Mouse (Mus musculus) limb, embryonic 15.5 days (tissue): Measurements from ENCODE around the gene AC109138.7. TPM values are rescaled to one million over a fixed set of nuclear protein-coding genes. Genes with fewer than 3 reads are reported as not detected.

Experiments used
- ATAC-seq: fragments of 200-750 bp; cut with Nextera tagmentation; 2 replicates; pipeline ENCODE4 v1.8.0; 2017; ENCODE audit warnings: low read depth, moderate TSS enrichment; ENCODE audit not compliant: insufficient number of reproducible peaks, low FRiP score, low TSS enrichment
- H3K27ac ChIP-seq: fragments of 300-500 bp; sonication (generic); 2 replicates; pipeline ENCODE4 v1.5.1; 2015; ENCODE audit warnings: moderate library complexity, mild to moderate bottlenecking, inconsistent platforms
- H3K27me3 ChIP-seq: fragments of 300-500 bp; sonication (generic); 2 replicates; pipeline ENCODE4 v1.6.1; 2015; ENCODE audit warnings: inconsistent platforms
- H3K36me3 ChIP-seq: fragments of 300-500 bp; sonication (generic); 2 replicates; pipeline ENCODE4 v1.6.1; 2015; ENCODE audit warnings: inconsistent platforms
- H3K4me1 ChIP-seq: fragments of 300-500 bp; sonication (generic); 2 replicates; pipeline ENCODE4 v1.6.1; 2015; ENCODE audit warnings: inconsistent platforms
- H3K4me2 ChIP-seq: fragments of 300-500 bp; sonication (generic); 2 replicates; pipeline ENCODE4 v1.6.1; 2015; ENCODE audit warnings: mild to moderate bottlenecking, inconsistent platforms
- H3K4me3 ChIP-seq: fragments of 300-500 bp; sonication (generic); 2 replicates; pipeline ENCODE4 v1.5.1; 2015; ENCODE audit warnings: mild to moderate bottlenecking, inconsistent platforms
- H3K9ac ChIP-seq: fragments of 300-500 bp; sonication (generic); 2 replicates; pipeline ENCODE4 v1.6.1; 2015; ENCODE audit warnings: inconsistent platforms
- H3K9me3 ChIP-seq: fragments of 300-500 bp; sonication (generic); 2 replicates; pipeline ENCODE4 v1.6.1; 2016; ENCODE audit warnings: inconsistent platforms
- WGBS: fragments of 180-500 bp; shearing (Covaris S2); methylation state at CpG from one replicate; pipeline ENCODE4 v1.1.7; 2015; 5-methylcytosine and 5-hydroxymethylcytosine counted together
- polyA plus RNA-seq: library from polyadenylated mRNA; unstranded; fragments of >200 nt; fragmentation: Nextera tagmentation; extraction: Ambion mirVana; gene quantifications from 2 replicates; pipeline ENCODE4 v1.2.1, GENCODE M21; 2015

Gene AC109138.7
- polyA plus RNA-seq, 1 experiment from 2014 or later, result not detected

DNA sequence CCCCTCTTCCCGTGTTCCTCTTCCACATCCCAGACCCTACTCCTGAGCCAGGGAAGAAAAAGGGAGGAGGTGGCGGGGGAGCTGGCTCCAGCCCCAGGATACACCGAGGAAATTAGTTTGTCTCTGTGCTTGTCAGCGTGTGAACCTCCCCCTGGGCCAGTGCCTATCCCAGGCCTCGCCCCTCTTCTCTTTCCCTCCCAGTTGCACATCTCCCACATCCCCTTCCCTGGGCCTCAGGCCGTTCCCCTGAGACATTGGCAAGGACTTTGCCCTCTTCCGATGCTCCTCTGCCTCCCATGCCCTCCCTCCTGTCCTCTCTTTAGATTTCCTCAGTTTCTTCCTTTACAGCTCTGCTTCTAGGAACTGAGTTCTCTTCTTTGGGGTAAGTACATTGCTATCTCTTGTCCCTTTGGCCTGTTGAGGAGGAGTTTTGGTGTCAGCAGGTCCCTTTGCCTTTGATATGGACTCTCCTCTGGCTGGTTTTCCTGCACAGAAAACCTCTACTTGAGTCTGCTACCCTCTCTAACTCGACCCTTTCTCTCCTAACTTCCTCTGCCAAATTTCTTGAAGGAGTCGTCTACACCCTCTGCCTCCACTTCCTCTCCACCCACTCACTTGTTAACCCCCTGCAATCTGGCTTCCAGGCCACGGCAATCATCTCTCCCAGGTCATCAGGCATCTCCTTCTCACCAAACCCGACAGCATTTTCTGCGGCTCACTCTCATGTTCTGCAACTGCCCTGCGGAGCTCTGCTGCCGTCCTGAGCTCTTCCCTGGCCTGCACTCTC, 7.0 kb downstream of the AC109138.7 start:
- peaks cover 15% of the 10 kb centered on the region for H3K36me3 ChIP-seq
- H3K4me3 ChIP-seq, result no peak overlapping the region; the same call in 1 of the 2 replicates
- no peak for ATAC-seq
- H3K4me2 ChIP-seq, result 0 out of 2 replicates have a peak overlapping the region, but pooled peaks have one; percentile 7
- H3K9ac ChIP-seq, result 0 out of 2 replicates have a peak overlapping the region, but pooled peaks have one; percentile 1
- peaks cover 57% of the 10 kb centered on the region for H3K4me1 ChIP-seq
- H3K27me3 ChIP-seq, result no peaks in the 10 kb centered on the region
- 27% methylated on average over 14 of the region's 14 CpGs for WGBS
- H3K27ac ChIP-seq, result peak overlapping the region; percentile 69
- H3K9me3 ChIP-seq, result no peaks in the 10 kb centered on the region

DNA sequence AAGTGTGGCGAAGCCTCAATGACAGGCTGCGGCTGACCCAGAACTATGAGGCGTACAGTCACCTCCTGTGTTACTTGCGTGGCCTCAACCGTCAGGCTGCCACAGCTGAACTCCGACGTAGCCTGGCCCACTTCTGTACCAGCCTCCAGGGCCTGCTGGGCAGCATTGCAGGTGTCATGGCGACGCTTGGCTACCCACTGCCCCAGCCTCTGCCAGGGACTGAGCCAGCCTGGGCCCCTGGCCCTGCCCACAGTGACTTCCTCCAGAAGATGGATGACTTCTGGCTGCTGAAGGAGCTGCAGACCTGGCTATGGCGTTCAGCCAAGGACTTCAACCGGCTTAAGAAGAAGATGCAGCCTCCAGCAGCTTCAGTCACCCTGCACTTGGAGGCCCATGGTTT, 8.0 kb downstream of the AC109138.7 start:
- no peak for ATAC-seq
- no peak overlapping the region for H3K9ac ChIP-seq
- peaks cover 47% of the 10 kb centered on the region for H3K4me1 ChIP-seq
- H3K36me3 ChIP-seq, result peaks cover 15% of the 10 kb centered on the region
- no peaks in the 10 kb centered on the region for H3K27me3 ChIP-seq
- no peak overlapping the region for H3K4me2 ChIP-seq
- no peaks in the 10 kb centered on the region for H3K9me3 ChIP-seq
- 77% methylated on average over 11 of the region's 11 CpGs for WGBS
- no peak overlapping the region for H3K27ac ChIP-seq
- H3K4me3 ChIP-seq, result no peak overlapping the region

- peaks cover 12% of the 10 kb centered on the region for H3K36me3 ChIP-seq
- no peak overlapping the region for H3K27ac ChIP-seq
- no peak overlapping the region for H3K4me3 ChIP-seq
- H3K9ac ChIP-seq, result no peak overlapping the region
- no peak overlapping the region for H3K4me2 ChIP-seq
- ATAC-seq, result no peak
- H3K4me1 ChIP-seq, result peaks cover 13% of the 10 kb centered on the region
- H3K9me3 ChIP-seq, result no peaks in the 10 kb centered on the region
- H3K27me3 ChIP-seq, result peaks cover 6% of the 10 kb centered on the region
- 87% methylated on average over 7 of the region's 7 CpGs for WGBS
Observed at GRCm38 (mm10) chr19:4226779-4227178, 12.6 kb downstream of the AC109138.7 start.

GRCm38 (mm10) chr19:4227446-4227845, 13.3 kb downstream of the AC109138.7 start:
- Histone ChIP-seq H3K9ac (no peak overlapping the region), H3K27ac (no peak overlapping the region), H3K4me2 (no peak overlapping the region), H3K9me3 (no peaks in the 10 kb centered on the region), H3K4me1 (peaks cover 12% of the 10 kb centered on the region), H3K27me3 (peaks cover 6% of the 10 kb centered on the region), H3K36me3 (peaks cover 5% of the 10 kb centered on the region), H3K4me3 (no peak overlapping the region)
- ATAC-seq, result no peak
- WGBS, result 73% methylated on average over 5 of the region's 5 CpGs

DNA sequence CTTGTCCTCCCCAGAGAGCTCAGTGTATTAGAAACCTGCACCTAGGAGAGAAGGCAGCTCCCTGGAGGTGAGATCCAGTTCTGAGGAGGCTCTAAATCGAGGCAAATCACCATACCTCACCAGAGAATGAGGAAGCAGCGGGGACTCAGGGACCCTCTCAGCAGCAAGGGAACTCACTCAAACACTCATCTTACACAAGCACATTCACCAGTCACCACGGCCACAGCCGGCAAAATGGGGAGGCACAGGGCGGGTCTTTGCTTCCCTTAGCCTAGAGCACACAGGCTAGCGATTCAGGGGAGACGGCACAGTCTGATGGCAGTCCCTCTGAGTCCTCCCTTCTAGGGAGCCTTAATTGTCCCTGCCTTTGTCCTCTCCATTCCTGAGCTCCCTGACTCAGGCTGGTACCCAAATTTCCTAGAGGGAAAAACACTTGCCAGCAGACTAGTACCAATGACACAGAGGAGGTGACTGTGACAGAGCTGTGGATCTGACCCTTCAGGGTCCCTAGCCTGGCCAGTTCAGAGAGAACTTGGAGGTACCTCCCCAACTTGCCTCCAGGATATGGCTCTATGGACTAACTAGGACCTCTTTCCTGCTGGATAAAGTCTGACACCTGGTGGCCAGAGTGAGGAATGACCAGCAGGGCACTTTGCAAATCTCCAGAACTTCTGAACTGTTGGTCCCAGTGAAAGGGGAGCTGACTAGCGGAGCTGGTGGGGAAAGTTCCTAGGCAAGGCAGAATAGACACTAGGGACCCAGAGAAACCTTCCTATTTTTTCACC, 13.9 kb downstream of the AC109138.7 start:
- no peak overlapping the region for H3K4me3 ChIP-seq
- H3K4me1 ChIP-seq, result peaks cover 13% of the 10 kb centered on the region
- H3K27ac ChIP-seq, result no peak overlapping the region
- H3K36me3 ChIP-seq, result no peaks in the 10 kb centered on the region
- H3K27me3 ChIP-seq, result peaks cover 6% of the 10 kb centered on the region
- H3K9ac ChIP-seq, result no peak overlapping the region
- H3K9me3 ChIP-seq, result no peaks in the 10 kb centered on the region
- no peak for ATAC-seq
- WGBS, result 12% methylated on average over 8 of the region's 8 CpGs
- no peak overlapping the region for H3K4me2 ChIP-seq

- Histone ChIP-seq H3K4me3 (no peak overlapping the region), H3K4me2 (no peak overlapping the region), H3K4me1 (peaks cover 13% of the 10 kb centered on the region), H3K36me3 (no peaks in the 10 kb centered on the region), H3K27me3 (peaks cover 6% of the 10 kb centered on the region), H3K9me3 (no peaks in the 10 kb centered on the region), H3K27ac (no peak overlapping the region), H3K9ac (no peak overlapping the region)
- no peak for ATAC-seq
- WGBS, result 76% methylated on average over 4 of the region's 4 CpGs
Observed at GRCm38 (mm10) chr19:4228891-4229290, 14.7 kb downstream of the AC109138.7 start.

- H3K27me3 ChIP-seq, result peaks cover 6% of the 10 kb centered on the region
- H3K4me3 ChIP-seq, result no peak overlapping the region
- no peaks in the 10 kb centered on the region for H3K36me3 ChIP-seq
- no peak overlapping the region for H3K9ac ChIP-seq
- no peaks in the 10 kb centered on the region for H3K9me3 ChIP-seq
- peaks cover 13% of the 10 kb centered on the region for H3K4me1 ChIP-seq
- 27% methylated on average over 9 of the region's 9 CpGs for WGBS
- no peak for ATAC-seq
- no peak overlapping the region for H3K4me2 ChIP-seq
- H3K27ac ChIP-seq, result no peak overlapping the region
Observed at GRCm38 (mm10) chr19:4229451-4230076, 15.4 kb downstream of the AC109138.7 start.

GRCm38 (mm10) chr19:4230415-4230814, 16.3 kb downstream of the AC109138.7 start:
- Histone ChIP-seq H3K9ac (no peak overlapping the region), H3K9me3 (no peaks in the 10 kb centered on the region), H3K27ac (no peak overlapping the region), H3K4me2 (no peak overlapping the region), H3K36me3 (no peaks in the 10 kb centered on the region), H3K4me3 (no peak overlapping the region), H3K4me1 (peaks cover 13% of the 10 kb centered on the region), H3K27me3 (peaks cover 6% of the 10 kb centered on the region)
- no peak for ATAC-seq
- WGBS, result 69% methylated on average over 8 of the region's 8 CpGs

- peak; percentile 83 for ATAC-seq
- peak within 1 kb of the TSS; percentile 79 for H3K27ac ChIP-seq
- 9% methylated on average over 26 of the region's 26 CpGs for WGBS
Observed at GRCm38 (mm10) chr19:4231253-4232185, 17.4 kb downstream of the AC109138.7 start, which contains the start of gene Pold4. TSS of gene Pold4 (plus strand) at chr19:4231899.

DNA sequence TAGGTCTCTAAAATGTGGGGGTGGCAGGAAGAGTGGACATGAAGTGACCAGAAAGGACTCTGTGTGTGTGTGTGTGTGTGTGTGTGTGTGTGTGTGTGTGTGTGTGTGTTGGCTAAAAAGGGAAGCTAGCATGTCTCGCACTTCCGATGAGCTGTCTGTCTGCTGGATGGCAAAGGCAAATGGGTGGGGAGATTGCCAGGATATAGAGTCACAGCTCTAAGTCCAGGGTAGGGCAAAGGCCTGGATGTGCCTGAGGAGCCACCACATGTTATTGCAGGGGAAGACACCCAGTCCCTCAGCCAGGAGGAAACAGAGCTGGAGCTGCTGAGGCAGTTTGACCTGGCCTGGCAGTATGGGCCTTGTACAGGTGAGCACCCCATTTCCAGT, 18.0 kb downstream of the AC109138.7 start:
- no peak for ATAC-seq
- peak overlapping the region; percentile 48 for H3K9ac ChIP-seq
- H3K9me3 ChIP-seq, result no peaks in the 10 kb centered on the region
- peak overlapping the region; percentile 79 for H3K27ac ChIP-seq
- no peaks in the 10 kb centered on the region for H3K36me3 ChIP-seq
- peaks cover 13% of the 10 kb centered on the region for H3K4me1 ChIP-seq
- H3K27me3 ChIP-seq, result peaks cover 6% of the 10 kb centered on the region
- H3K4me2 ChIP-seq, result peak overlapping the region; percentile 77
- peak overlapping the region; percentile 56 for H3K4me3 ChIP-seq
- 32% methylated on average over 2 of the region's 2 CpGs for WGBS

More at GRCm38 (mm10) chr19:4231253-4232185, 17.4 kb downstream of the AC109138.7 start, which contains the start of gene Pold4:
- no peaks in the 10 kb centered on the region for H3K36me3 ChIP-seq
- peak within 1 kb of the TSS; percentile 77 for H3K4me2 ChIP-seq
- H3K27me3 ChIP-seq, result peaks cover 6% of the 10 kb centered on the region
- peak within 1 kb of the TSS; percentile 48 for H3K9ac ChIP-seq
- H3K4me3 ChIP-seq, result peak within 1 kb of the TSS; percentile 56
- H3K9me3 ChIP-seq, result no peaks in the 10 kb centered on the region
- H3K4me1 ChIP-seq, result peaks cover 13% of the 10 kb centered on the region

DNA sequence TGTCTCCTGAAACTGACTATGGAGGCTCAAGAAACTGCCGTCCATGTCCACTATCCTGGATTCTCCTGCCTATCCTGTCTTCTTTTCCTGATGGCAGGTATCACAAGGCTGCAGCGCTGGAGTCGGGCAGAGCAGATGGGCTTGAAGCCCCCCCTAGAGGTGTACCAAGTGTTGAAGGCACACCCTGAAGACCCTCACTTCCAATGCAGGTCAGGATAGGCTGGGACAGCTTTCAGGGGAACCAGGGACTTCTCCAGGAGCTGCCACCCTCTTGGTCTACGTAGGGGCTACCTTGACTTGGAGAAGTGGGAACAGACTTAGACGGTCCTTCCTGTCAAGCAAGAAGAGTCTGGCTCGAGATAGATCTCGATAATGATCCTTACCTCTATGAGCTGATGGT, 18.5 kb downstream of the AC109138.7 start:
- 83% methylated on average over 7 of the region's 7 CpGs for WGBS
- no peaks in the 10 kb centered on the region for H3K9me3 ChIP-seq
- peak overlapping the region; percentile 77; the same call in 1 of the 2 replicates for H3K4me2 ChIP-seq
- peaks cover 6% of the 10 kb centered on the region for H3K27me3 ChIP-seq
- H3K9ac ChIP-seq, result 0 out of 2 replicates have a peak overlapping the region, but pooled peaks have one; percentile 4
- peak overlapping the region; percentile 56; the same call in 1 of the 2 replicates for H3K4me3 ChIP-seq
- H3K4me1 ChIP-seq, result peaks cover 13% of the 10 kb centered on the region
- H3K36me3 ChIP-seq, result no peaks in the 10 kb centered on the region
- 0 out of 2 replicates have a peak overlapping the region, but pooled peaks have one; percentile 79 for H3K27ac ChIP-seq
- no peak for ATAC-seq
